Mouse (Mus musculus) liver, adult (tissue): ENCODE data around the gene Trp53i11.

ENCODE experiments used
- GATA4 ChIP-seq: IDR thresholded peaks from 2 replicates; pipeline ENCODE4 v1.6.1; 2014; ENCODE audit warnings: mild to moderate bottlenecking, low read length; ENCODE audit not compliant: insufficient replicate concordance

Gene Trp53i11

DNA sequence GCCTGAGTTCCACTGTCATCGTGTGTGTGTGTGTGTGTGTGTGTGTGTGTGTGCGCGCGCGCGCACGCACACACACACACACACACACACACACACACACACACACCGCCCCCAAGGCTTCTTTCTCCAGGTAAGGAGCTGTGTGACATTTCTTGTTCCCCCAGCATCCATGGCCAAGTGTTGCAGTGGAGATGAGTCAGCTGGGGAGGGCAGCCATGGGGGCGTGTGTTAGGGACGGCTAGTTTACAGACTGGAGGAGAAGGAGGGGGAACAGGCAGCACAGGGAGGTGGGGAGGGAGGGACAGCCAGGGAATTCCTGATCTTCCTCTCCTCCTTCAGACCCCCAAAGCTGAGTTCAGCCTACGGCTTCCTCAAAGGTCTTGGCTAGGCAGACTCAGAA lies 4.5 kb upstream of the Trp53i11 start:
- TF ChIP-seq GATA4: no peak

DNA sequence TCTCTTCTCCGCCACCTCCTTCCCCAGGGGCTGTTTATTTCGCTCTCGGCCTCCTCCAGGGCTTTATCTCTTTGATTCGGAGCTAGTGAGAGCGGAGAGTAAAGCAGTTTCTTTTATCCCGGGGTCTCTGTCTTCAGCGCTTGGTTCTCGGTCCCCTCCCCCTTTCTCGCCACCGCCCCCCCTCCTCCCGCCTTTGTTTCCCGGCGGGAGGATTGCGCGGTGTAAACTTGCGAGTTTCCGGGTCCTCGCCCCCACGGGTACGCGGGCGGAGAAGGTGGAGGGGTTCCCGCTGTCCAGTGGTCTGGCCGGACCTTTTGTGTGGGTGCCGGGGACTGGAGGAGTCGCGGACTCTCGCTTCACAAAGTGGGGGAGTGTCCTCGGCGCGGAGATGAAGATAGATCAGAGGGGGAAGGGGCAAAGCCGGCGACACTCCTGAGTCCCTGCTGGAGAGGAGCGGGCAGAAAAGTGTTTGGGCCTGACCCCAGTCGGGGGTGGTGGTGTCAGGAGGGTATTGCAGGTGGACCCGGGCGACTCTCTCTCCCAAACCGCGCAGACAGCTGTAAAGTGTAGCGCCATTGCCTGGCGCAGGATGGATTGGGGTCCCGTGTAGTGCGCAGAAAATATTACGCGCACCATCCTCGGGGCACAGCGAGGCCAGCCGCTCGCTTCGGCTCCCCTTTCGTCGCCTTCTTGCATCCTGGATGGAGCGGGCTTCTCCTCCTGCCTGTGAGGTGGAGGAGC lies 842 bp downstream of the Trp53i11 start:
- no peak for TF ChIP-seq GATA4

DNA sequence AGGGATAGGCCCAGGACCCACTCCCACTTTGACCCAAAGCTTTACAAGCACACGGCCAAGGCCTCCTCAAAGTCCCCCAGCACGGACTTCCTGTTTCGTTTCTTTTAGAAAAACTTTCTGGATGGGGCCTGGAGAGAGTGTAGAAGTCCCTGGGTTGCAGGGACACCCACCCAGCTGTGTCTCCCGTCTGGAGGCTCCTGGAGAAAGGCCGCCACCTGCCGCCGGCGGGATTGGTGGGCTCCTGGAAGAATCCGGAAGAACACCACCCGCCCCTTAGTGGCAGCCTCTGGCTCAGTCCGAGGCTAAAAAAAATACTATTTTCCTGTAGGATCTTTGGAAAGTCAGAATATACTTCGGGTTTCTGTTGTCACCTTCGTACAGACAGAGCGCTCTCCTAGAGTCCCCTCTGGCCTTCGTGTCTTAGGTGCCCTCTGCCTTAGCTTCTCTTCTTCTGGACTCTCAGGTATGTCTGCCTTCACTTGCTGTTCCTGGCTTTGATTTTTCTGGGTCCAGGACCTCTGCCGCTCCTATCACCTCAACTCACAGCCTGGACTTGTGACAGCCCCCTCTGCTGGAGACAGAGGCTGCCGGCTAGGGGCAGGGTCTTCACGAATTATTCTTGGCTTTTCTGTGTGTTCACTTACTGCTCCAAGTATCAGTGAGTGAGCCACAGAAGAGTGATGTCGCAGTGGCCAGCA lies 1.6 kb downstream of the Trp53i11 start:
- TF ChIP-seq GATA4: no peak

DNA sequence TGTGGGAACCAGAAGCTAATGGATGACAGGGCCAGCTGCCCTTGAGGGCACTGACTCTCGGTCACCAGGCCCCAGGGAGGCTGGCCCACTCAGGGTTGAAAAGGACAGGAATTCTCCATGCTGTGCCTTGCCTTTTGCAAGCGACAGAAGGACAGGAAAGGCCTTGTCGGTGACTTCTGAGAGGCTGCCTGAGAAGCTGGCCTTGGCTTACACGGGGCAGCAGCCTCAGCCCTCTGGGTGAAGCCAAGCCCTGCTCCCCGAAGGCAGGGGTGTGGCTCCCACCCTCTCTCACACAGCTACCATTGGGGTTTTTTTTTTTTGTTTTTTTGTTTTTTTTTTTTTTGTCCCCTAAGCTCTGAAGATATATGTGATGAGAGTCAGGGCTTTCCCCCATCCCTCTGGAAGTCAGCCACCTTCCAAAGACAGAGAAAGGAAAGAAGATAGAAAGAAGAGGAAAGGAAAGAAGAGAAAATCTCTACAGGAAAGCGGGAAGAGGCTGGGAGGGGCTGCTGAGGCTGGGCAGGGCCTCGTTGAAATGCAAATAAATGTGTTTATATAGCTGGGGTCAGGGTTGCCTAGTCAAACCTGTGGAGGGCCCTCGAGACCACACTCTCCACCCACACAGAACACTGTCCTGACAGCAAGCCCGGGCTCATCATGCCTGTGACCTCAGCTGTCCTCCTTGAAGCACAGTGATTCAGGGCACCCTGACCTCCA lies 3.6 kb downstream of the Trp53i11 start:
- no peak for TF ChIP-seq GATA4

DNA sequence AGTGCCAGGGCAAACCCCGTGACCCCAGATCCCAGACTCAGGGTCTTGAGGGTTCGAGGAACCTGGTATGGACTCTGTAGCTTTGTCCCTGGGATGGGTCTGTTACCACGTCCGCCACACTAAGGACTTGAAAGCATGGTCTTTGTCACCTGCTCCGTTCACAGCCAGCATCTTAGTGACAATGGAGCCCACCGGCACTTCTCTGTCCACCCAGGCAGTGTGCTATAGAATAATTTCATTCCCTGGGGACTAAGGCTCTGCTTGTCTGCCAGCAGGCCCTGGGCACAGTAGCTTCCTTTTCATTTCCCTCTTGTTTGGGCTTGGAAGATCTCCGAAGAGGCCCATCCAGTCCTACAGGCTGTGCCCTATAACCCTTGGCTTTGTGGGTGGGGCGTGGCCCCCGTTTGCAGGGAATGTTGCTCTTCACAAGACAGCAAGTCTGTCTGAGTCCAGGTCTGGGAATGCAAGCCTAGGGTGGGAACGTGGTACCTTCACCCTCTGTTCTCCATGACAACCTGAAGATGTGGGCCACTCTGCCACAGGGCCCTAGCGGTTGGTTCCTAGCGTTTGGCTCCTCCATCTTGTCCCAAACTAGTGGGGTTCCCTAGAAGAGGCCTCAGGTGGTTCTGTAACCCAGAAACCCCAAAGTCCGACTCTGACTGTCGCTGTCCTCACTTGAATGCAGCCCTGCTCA lies 4.3 kb downstream of the Trp53i11 start:
- no peak for TF ChIP-seq GATA4

DNA sequence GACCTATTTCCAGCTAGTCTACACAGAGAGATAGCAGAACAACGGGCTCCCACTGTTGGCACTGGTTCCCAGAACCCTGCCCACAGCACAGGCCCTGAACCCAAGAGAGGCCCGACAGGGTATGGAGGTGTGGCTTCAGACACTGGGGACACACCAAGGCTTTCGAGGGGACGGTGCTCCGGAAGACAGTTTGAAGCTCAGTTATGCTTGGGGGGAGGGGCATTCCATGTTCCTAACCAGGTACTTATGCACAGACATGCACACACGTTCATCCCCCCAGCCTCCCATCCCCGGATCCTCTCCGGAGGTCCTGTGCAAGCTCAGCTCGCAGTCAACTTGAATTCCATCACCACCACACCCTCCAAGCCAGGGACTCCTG lies 4.8 kb downstream of the Trp53i11 start:
- no peak for TF ChIP-seq GATA4

DNA sequence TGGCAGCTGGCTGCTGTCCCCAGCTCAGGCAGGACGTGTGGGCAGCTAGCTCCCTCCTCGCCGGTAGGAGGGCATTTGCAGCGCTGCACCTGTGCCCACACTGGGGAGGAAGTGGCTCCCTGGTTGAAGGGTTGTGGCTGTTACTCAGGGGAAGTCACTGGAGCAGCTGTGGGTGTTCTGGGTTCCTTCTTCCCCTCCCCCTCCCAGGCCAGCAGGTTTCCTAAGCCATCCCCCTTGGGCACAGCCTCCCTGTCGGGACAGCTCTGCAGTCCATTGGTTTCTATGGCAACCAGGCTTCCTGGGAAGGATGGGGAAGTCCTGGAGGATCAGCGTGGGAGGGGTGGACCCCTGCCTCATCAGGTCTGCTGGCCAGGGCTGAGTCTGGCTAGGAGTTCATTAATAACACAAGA lies 5.3 kb downstream of the Trp53i11 start:
- no peak for TF ChIP-seq GATA4

DNA sequence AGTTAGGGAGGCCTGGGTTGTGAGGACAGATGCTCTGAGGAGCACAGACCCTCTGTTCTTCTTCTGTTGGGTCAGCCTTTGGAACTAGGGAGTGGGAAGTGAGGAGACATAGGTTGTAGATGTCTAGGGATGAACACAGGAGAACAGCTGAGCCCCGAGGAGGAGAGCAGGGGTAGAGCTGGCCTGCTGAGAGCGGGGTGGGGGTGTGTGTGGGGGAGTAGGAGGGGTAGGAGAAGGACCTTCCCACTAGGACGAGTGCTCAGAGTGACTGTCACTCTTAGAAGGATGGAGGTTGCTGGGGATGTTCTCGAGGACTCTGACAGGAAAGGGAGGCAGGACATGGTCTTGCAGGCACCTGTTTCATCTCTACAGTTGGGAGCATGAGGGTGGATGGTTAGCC lies 6.5 kb downstream of the Trp53i11 start:
- TF ChIP-seq GATA4: no peak

DNA sequence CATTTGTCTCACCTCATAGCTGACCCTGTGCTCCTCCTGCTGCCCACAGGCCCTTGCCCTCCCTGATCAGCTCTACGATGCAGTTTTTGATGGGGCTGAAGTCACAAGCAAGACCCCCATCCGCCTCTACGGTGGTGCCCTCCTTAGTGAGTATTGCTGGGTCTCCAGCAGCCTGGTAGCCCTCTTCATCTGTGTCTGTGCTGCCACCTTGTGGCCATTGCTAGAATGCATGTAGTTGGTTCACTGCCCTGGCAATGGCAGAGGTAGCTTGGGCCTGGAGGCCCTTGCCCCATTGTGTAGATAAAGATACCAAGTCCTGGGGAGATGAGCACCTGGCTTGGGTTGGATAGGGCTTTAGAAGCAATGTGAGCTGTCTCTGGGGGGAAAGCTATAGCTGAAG lies 11.5 kb downstream of the Trp53i11 start:
- TF ChIP-seq GATA4: no peak

DNA sequence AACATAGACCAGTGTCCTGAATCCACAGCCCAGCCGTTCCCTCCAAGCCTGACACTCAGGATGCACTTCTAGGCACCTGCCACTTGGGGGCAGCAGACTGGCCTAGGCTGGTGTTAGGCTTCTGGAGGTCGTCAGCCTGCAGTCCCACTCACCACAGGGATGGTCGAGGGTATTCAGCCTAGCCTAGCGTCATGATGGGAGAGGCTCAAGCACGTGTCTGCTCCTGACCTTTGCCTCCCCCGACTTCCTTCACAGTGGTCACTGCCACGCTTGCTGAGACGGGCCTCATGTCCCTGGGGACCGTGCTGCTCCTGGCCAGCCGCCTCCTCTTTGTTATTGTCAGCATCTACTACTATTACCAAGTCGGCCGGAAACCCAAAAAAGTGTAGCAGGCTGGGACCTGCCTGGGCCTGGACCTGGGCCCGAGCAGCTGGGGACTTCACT lies 12.2 kb downstream of the Trp53i11 start:
- no peak for TF ChIP-seq GATA4

DNA sequence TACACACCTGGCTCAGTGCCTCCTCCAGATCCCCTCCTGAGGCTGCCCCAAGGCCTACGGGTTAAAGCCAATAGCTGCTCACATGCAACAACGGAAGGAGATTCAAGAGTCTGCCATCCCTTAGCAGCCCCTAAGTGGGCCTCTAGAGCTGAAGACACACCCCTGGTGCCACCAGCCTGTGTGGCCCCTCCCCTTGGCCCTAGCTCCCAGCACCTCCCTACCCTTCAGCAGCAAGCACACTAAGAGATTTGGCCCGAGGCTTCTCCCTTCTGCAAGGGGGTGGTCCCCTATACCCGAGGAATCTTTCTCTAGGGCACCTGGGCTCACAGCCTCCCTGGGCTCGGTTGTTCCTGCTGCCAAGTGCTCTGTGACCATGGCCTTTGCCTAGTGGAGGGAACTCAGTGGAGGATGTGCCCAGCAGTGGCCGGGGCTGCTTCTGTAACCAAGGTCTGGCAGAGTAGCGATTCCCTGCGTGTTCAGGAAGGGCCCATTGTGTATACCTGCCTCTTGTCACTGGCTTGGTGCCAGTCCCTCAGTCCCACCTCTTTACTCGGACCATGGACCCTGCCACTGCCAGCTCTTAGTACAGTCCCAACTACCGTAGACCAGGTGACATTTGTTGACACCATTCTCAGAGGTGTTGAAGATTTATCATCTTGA lies 13.5 kb downstream of the Trp53i11 start:
- TF ChIP-seq GATA4: no peak

DNA sequence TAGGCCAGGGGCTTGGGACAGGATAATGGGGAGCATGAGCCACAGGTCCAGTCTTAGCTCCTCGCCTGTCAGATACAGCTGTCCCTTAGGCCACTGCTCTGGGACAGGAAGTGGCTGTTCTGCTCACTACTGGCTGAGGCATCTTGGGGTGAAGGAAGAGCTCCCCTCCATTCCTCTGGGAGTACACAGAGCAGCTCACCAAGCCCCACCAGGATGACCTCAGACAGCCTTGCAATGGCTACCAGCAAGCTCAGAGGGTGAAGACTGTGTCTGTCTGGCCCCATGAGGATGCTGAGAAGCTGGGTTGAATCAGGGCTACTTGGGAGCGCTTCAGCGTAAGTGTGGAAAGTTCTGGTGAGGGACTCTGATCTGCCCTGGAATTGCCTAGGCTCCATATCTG lies 14.6 kb downstream of the Trp53i11 start:
- no peak for TF ChIP-seq GATA4

DNA sequence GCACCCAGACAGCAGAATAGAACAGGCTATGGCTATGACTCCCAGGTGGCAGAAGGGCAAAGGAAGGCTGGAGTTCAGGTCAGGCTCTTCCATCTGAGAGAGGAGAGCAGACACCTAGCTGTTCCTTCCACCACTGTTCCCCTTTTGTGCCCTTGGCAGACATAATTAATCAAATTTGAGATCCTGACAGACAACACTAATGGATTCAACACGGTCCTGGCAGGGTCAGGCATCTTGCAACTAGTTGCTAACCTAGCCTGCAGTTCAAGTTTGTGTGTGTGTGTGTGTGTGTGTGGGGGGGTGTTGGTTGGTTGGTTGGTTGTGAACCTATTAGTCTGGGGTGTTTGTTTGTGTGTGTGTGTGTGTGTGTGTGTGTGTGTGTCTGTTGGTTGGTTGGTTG lies 15.4 kb downstream of the Trp53i11 start:
- TF ChIP-seq GATA4: no peak

DNA sequence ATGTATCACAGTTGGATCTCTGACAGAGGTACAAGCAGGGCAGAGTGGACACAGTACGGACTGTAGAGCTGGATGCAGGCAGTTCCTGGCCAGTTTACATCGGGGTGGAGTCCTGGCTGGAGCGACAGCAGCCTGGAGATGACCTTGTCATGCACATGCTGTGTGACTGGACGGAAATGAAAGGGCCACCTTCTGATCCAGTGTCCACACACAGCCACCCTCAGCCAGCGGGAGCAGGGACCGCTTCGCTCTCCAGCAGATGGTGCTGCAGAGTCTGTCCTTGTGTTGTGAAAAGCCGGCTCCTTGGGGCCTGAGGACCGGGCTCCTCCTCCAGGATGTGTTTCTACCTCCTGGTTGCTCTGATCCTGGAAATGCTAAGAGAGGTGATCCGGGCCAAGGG lies 16.3 kb downstream of the Trp53i11 start:
- TF ChIP-seq GATA4: no peak

DNA sequence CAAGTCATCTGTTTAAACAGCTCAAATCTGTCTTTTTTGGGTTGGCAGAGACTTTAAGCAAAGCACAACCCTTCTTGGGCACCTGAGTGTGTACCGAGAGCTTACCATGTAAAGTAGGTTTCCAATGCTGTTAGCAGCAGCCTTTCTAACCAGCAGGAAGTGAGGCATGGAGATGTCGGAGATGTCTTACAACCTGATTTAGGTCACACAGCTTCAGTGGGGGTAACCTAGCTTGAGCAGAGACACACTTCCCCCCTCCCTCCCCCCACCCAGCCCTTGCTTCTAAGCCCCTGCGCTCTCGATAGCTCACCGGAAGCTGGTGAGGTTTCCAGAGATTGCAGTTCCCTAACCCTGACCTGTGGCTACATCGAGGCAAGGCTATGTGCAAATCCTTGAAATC lies 17.2 kb downstream of the Trp53i11 start:
- TF ChIP-seq GATA4: no peak
